Mouse (Mus musculus) forebrain, embryonic 11.5 days (tissue): Measurements from ENCODE around the gene Scamp5. TPM values are rescaled to one million over a fixed set of nuclear protein-coding genes. Genes with fewer than 3 reads are reported as not detected.

Source experiments
- ATAC-seq: fragments of 200-750 bp; cut with Nextera tagmentation; replicated peaks from 2 replicates; pipeline ENCODE4 v1.8.0; 2017; ENCODE audit warnings: moderate TSS enrichment; ENCODE audit not compliant: low FRiP score
- DNase-seq: peaks from one replicate; pipeline ENCODE4 v3.0.0-alpha.2; 2017; ENCODE audit warnings: low spot score
- H3K27ac ChIP-seq: fragments of 300-500 bp; sonication (generic); 2 replicates; pipeline ENCODE4 v1.5.1; 2014; ENCODE audit warnings: low read depth, low read length
- H3K27me3 ChIP-seq: fragments of 300-500 bp; sonication (generic); 2 replicates; pipeline ENCODE4 v1.6.1; 2014; ENCODE audit warnings: mild to moderate bottlenecking, low read length, mixed read lengths; ENCODE audit not compliant: control insufficient read depth, insufficient read depth
- H3K36me3 ChIP-seq: fragments of 300-500 bp; sonication (generic); 2 replicates; pipeline ENCODE4 v1.6.1; 2014; ENCODE audit warnings: mild to moderate bottlenecking, low read length, moderate library complexity, mixed read lengths; ENCODE audit not compliant: control insufficient read depth, insufficient read depth
- H3K4me1 ChIP-seq: fragments of 300-500 bp; sonication (generic); replicated peaks from 2 replicates; pipeline ENCODE4 v1.6.1; 2014; ENCODE audit warnings: low read length, mixed read lengths; ENCODE audit not compliant: control insufficient read depth, insufficient read depth
- H3K4me2 ChIP-seq: fragments of 300-500 bp; sonication (generic); 2 replicates; pipeline ENCODE4 v1.6.1; 2014; ENCODE audit warnings: low read depth, mild to moderate bottlenecking, low read length, moderate library complexity, mixed read lengths; ENCODE audit not compliant: severe bottlenecking
- H3K4me3 ChIP-seq: fragments of 300-500 bp; sonication (generic); 2 replicates; pipeline ENCODE4 v1.5.1; 2014; ENCODE audit warnings: low read depth, low read length
- H3K9ac ChIP-seq: fragments of 300-500 bp; sonication (generic); 2 replicates; pipeline ENCODE4 v1.6.1; 2014; ENCODE audit warnings: low read length
- H3K9me3 ChIP-seq: fragments of 300-500 bp; sonication (generic); 2 replicates; pipeline ENCODE4 v1.6.1; 2016; ENCODE audit warnings: low read length, mixed read lengths; ENCODE audit not compliant: control insufficient read depth
- WGBS: fragments of 180-500 bp; shearing (Covaris S2); extraction: QIAGEN DNeasy Blood & Tissue Kit; methylation state at CpG from one replicate; pipeline ENCODE4 v1.1.7; 2014; 5-methylcytosine and 5-hydroxymethylcytosine counted together
- polyA plus RNA-seq: library from polyadenylated mRNA; unstranded; fragments of >200 nt; fragmentation: Nextera tagmentation; extraction: Ambion mirVana; gene quantifications from 2 replicates; pipeline ENCODE4 v1.2.1, GENCODE M21; 2014

Scamp5 gene
- polyA plus RNA-seq, 1 experiment from 2014 or later, result 15.5 TPM

GRCm38 (mm10) chr9:57439522-57440295 is 28.2 kb downstream of the Scamp5 start, which contains the start of gene Ppcdc:
Gene Ppcdc, minus strand, starts transcription at chr9:57440124.
- Histone ChIP-seq H3K27me3 (no peaks in the 10 kb centered on the region), H3K9ac (peak within 1 kb of the TSS; percentile 78), H3K9me3 (no peaks in the 10 kb centered on the region), H3K4me3 (peak within 1 kb of the TSS; percentile 44), H3K4me1 (no peaks in the 10 kb centered on the region; the same call in 1 of the 2 replicates), H3K27ac (no peak within 1 kb of the TSS), H3K36me3 (no peaks in the 10 kb centered on the region; the same call in 1 of the 2 replicates), H3K4me2 (peak within 1 kb of the TSS; percentile 60)
- DNase-seq (peak; percentile 94), ATAC-seq (peak; percentile 96)
- 3% methylated on average over 32 of the region's 32 CpGs for WGBS

- Histone ChIP-seq H3K9me3 (no peaks in the 10 kb centered on the region), H3K36me3 (no peaks in the 10 kb centered on the region; the same call in 1 of the 2 replicates), H3K27me3 (no peaks in the 10 kb centered on the region), H3K9ac (peak overlapping the region; percentile 78), H3K27ac (no peak overlapping the region), H3K4me1 (no peaks in the 10 kb centered on the region; the same call in 1 of the 2 replicates), H3K4me3 (peak overlapping the region; percentile 44), H3K4me2 (peak overlapping the region; percentile 60)
- ATAC-seq (no peak), DNase-seq (no peak)
- 64% methylated on average over 7 of the region's 7 CpGs for WGBS
Measured at GRCm38 (mm10) chr9:57439083-57439482, 28.8 kb downstream of the Scamp5 start.

DNA sequence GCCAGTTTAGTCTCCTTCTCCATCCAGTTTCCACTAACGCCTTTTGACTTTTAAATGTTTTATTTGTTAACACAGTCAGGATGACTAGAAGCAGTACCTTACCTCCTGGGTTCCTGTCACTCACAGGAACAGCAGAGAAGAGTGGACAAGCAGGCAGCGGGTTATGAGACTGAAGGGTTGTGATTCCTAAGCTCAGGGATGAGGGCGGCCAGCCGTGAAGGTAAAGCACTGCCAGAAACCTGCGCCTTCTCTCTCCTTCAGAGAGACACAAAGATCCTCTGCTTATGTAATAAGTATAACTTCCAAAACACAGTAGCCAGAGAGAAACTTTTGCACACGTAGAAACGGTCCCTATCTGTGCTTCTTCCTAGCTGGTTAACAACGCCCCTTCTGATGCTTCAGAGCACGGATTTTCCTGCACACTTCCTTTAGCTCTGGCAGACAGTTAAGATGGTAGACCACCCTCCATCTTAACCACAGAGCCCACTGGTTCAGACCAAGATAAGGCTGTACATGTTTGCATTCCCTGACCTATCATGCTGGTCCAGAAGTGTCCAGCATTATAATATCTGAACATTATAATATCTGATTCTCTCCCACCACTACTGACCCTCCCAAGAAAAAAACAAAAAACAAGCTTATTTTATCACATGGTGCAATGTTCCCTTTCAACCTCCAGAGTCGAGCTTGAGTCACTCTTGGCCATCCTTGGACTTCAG is 29.8 kb downstream of the Scamp5 start:
- Histone ChIP-seq H3K9ac (no peak overlapping the region), H3K4me3 (no peak overlapping the region), H3K27me3 (no peaks in the 10 kb centered on the region), H3K4me2 (no peak overlapping the region), H3K4me1 (peaks cover 2% of the 10 kb centered on the region; the same call in 1 of the 2 replicates), H3K9me3 (no peaks in the 10 kb centered on the region), H3K27ac (no peak overlapping the region), H3K36me3 (no peaks in the 10 kb centered on the region; the same call in 1 of the 2 replicates)
- 81% methylated on average over 10 of the region's 10 CpGs for WGBS
- no peak for ATAC-seq
- no peak for DNase-seq

- DNase-seq (no peak), ATAC-seq (no peak)
- no peaks in the 10 kb centered on the region for H3K36me3 ChIP-seq
- H3K4me1 ChIP-seq, result peaks cover 4% of the 10 kb centered on the region
- no peak overlapping the region for H3K27ac ChIP-seq
- H3K9me3 ChIP-seq, result no peaks in the 10 kb centered on the region
- no peak overlapping the region for H3K4me2 ChIP-seq
- WGBS, result 87% methylated on average over 5 of the region's 5 CpGs
- H3K9ac ChIP-seq, result no peak overlapping the region
- no peaks in the 10 kb centered on the region for H3K27me3 ChIP-seq
- no peak overlapping the region for H3K4me3 ChIP-seq
Measured at GRCm38 (mm10) chr9:57436166-57436565, 31.7 kb downstream of the Scamp5 start.

DNA sequence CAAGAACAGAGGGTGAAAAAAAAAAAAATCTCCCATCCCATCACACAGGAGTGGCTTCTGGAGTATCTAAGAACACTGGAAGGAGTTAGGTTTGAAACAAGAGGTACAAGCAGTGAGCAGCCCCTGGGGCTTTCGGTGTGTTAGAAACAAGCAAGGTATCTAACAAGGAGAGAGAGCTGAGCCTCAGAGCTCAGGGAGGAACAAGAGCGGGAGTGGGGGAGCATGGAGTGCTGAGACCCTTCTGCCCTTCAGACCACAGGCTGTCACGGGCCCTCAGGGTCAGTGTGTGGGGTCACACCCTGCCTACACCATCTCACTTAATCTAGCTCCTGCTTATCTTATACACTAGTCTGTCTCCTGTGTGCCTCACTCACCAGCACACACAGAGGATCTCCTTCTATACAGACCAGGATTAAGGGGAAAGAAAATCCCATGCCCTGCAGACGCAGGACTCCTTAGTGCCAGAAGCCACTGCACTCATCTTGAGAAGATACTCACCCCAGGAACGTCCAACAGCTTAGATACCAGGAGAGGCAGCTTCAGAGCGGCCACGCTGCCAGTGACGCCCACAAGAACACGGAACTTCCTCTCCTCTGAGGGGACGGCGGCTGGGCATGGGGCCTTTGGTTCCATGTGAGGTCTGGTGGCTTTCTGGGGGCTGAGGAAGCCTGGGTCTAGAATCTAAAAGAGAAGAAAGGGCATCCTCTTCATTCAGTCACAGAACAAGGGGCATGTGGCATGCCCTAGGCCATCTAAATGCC is 33.3 kb downstream of the Scamp5 start:
- Histone ChIP-seq H3K4me1 (peaks cover 7% of the 10 kb centered on the region), H3K9me3 (no peaks in the 10 kb centered on the region), H3K9ac (no peak overlapping the region), H3K4me2 (no peak overlapping the region), H3K36me3 (no peaks in the 10 kb centered on the region), H3K27ac (no peak overlapping the region), H3K4me3 (no peak overlapping the region), H3K27me3 (no peaks in the 10 kb centered on the region)
- no peak for DNase-seq
- WGBS, result 88% methylated on average over 11 of the region's 11 CpGs
- no peak for ATAC-seq

- no peaks in the 10 kb centered on the region for H3K36me3 ChIP-seq
- no peak overlapping the region for H3K4me3 ChIP-seq
- no peaks in the 10 kb centered on the region for H3K9me3 ChIP-seq
- no peak overlapping the region for H3K9ac ChIP-seq
- H3K4me2 ChIP-seq, result no peak overlapping the region
- peak; percentile 85 for DNase-seq
- no peak overlapping the region for H3K27ac ChIP-seq
- H3K4me1 ChIP-seq, result peaks cover 7% of the 10 kb centered on the region
- ATAC-seq, result no peak; the same call in 1 of the 2 replicates
- no peaks in the 10 kb centered on the region for H3K27me3 ChIP-seq
- 27% methylated on average over 11 of the region's 11 CpGs for WGBS
Measured at GRCm38 (mm10) chr9:57433097-57434032, 34.5 kb downstream of the Scamp5 start.

- Histone ChIP-seq H3K4me2 (no peak overlapping the region), H3K9ac (no peak overlapping the region), H3K9me3 (no peaks in the 10 kb centered on the region), H3K4me1 (peaks cover 7% of the 10 kb centered on the region), H3K4me3 (no peak overlapping the region), H3K36me3 (no peaks in the 10 kb centered on the region), H3K27me3 (no peaks in the 10 kb centered on the region), H3K27ac (no peak overlapping the region)
- no peak for ATAC-seq
- no peak for DNase-seq
- WGBS, result 94% methylated on average over 3 of the region's 3 CpGs
Measured at GRCm38 (mm10) chr9:57432480-57432879, 35.4 kb downstream of the Scamp5 start.
